Mouse (Mus musculus) limb, embryonic 14.5 days (tissue): ENCODE results near the gene Foxn3. TPM values are rescaled to one million over a fixed set of nuclear protein-coding genes. Genes with fewer than 3 reads are reported as not detected.

ENCODE experiments used
- ATAC-seq: fragments of 200-750 bp; cut with Nextera tagmentation; 2 replicates; pipeline ENCODE4 v1.8.0; 2017; ENCODE audit warnings: low read depth, moderate number of reproducible peaks, moderate TSS enrichment; ENCODE audit not compliant: low FRiP score
- DNase-seq: peaks from one replicate; pipeline ENCODE4 v3.0.0-alpha.2; 2015; ENCODE audit warnings: low spot score
- H3K27ac ChIP-seq: fragments of 300-500 bp; sonication (generic); replicated peaks from 2 replicates; pipeline ENCODE4 v1.5.1; 2014; ENCODE audit warnings: low read depth, mild to moderate bottlenecking, low read length, moderate library complexity, mixed read lengths
- H3K27me3 ChIP-seq: fragments of 300-500 bp; sonication (generic); 2 replicates; pipeline ENCODE4 v1.6.1; 2014; ENCODE audit warnings: low read length, mixed read lengths; ENCODE audit not compliant: control insufficient read depth, insufficient read depth
- H3K36me3 ChIP-seq: fragments of 300-500 bp; sonication (generic); 2 replicates; pipeline ENCODE4 v1.6.1; 2014; ENCODE audit warnings: mild to moderate bottlenecking, low read length, moderate library complexity, mixed read lengths; ENCODE audit not compliant: control insufficient read depth, insufficient read depth
- H3K4me1 ChIP-seq: fragments of 300-500 bp; sonication (generic); 2 replicates; pipeline ENCODE4 v1.6.1; 2014; ENCODE audit warnings: antibody characterized with exemption, low read length, mixed read lengths; ENCODE audit not compliant: control insufficient read depth, insufficient read depth
- H3K4me2 ChIP-seq: fragments of 300-500 bp; sonication (generic); replicated peaks from 2 replicates; pipeline ENCODE4 v1.6.1; 2014; ENCODE audit warnings: low read depth, mild to moderate bottlenecking, low read length, moderate library complexity; ENCODE audit not compliant: severe bottlenecking
- H3K4me3 ChIP-seq: fragments of 300-500 bp; sonication (generic); replicated peaks from 2 replicates; pipeline ENCODE4 v1.5.1; 2014; ENCODE audit warnings: low read length
- H3K9ac ChIP-seq: fragments of 300-500 bp; sonication (generic); 2 replicates; pipeline ENCODE4 v1.6.1; 2014; ENCODE audit warnings: mild to moderate bottlenecking, low read depth, low read length, moderate library complexity; ENCODE audit not compliant: severe bottlenecking
- H3K9me3 ChIP-seq: fragments of 300-500 bp; sonication (generic); 2 replicates; pipeline ENCODE4 v1.6.1; 2016; ENCODE audit warnings: low read length; ENCODE audit not compliant: control insufficient read depth
- POLR2A ChIP-seq: fragments of 200-500 bp; IDR thresholded peaks from 2 replicates; pipeline ENCODE4 v1.8.0; 2012; ENCODE audit warnings: inconsistent platforms, mild to moderate bottlenecking, moderate library complexity, borderline replicate concordance; ENCODE audit not compliant: insufficient read depth, insufficient read length; ENCODE audit errors: extremely low read depth
- WGBS: fragments of 180-500 bp; shearing (Covaris S2); extraction: QIAGEN DNeasy Blood & Tissue Kit; methylation state at CpG from one replicate; pipeline ENCODE4 v1.1.7; 2014; 5-methylcytosine and 5-hydroxymethylcytosine counted together
- polyA plus RNA-seq, 2 experiments: library from polyadenylated mRNA; depleted of rRNA in 1 of 2; stranded (reverse) in 1 of 2; unstranded in 1 of 2; fragments of >200 nt; fragmentation: Nextera tagmentation in 1 of 2; extraction: Ambion mirVana in 1 of 2; gene quantifications; 2 replicates each; pipeline versions ENCODE4 v1.2.1 to v1.2.3; 2012 to 2014

Gene Foxn3
- polyA plus RNA-seq, 2 experiments: 27.6 to 118 TPM

DNA sequence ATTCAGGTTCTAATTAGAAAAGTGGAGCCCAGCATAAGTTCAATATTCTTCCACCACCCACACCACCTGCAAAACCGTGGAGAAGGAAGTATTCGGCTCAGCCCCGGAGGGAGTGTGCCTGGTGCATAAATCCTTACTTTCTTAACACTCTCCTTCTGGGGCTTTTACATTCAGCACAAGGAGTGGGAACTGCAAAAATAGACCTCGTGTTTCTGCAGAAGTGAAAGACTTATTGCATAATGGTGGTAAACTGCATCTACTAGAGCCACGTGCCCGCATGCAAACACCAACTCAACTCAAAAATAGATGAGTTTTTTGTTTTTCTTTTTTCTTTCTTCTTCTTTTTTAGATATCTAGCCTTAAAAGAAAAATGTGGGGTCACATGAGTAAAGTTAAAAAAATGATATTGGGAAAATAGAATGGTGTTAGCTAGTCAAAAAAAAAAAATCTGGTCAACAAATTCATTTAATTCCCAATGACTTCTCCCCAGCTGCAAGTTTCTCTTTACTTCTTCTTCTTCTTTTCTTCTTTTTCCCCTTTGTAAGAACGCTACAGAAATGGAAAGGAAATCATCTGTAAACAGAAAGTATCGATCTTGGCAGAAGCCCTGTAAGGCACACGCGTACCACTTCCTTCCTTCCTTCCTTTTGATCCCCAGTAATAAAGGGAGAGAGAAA is 45.0 kb upstream of the Foxn3 start:
- no peaks in the 10 kb centered on the region for H3K9me3 ChIP-seq
- no peaks in the 10 kb centered on the region for H3K27me3 ChIP-seq
- no peak overlapping the region for H3K4me3 ChIP-seq
- H3K9ac ChIP-seq: no peak overlapping the region
- TF ChIP-seq POLR2A: no peak
- no peak overlapping the region for H3K27ac ChIP-seq
- no peak overlapping the region for H3K4me2 ChIP-seq
- ATAC-seq: no peak
- 63% methylated on average over 10 of the region's 10 CpGs for WGBS
- H3K36me3 ChIP-seq: no peaks in the 10 kb centered on the region
- 0 out of 2 replicates have a peak, but pooled peaks cover 4% of the 10 kb centered on the region for H3K4me1 ChIP-seq
- no peak for DNase-seq

DNA sequence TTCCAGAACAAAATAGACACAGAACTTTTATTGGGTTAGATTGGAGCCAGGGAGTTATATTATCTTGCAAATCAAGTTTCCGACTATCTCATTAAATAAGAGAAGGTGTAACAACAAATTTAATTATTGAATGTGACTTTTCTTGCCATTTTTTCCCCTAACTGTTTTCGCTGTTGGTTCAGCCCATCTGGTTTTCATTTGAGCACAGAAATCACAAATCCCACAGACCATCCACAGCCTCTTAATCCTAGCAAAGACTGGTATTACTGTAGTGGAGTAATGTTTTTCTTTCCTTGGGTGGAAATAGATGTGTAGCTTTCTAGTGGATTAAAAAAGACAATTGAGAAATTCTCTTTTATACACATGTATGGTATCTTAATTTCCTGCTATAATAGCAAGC is 40.0 kb upstream of the Foxn3 start:
- no peak for TF ChIP-seq POLR2A
- Histone ChIP-seq H3K4me2 (no peak overlapping the region), H3K9ac (no peak overlapping the region), H3K27me3 (no peaks in the 10 kb centered on the region), H3K27ac (no peak overlapping the region), H3K4me1 (0 out of 2 replicates have a peak, but pooled peaks cover 4% of the 10 kb centered on the region), H3K9me3 (no peaks in the 10 kb centered on the region), H3K4me3 (no peak overlapping the region), H3K36me3 (no peaks in the 10 kb centered on the region)
- ATAC-seq (no peak; the same call in 1 of the 2 replicates), DNase-seq (peak; percentile 25)
- WGBS: 19% methylated on average over 2 of the region's 2 CpGs

- Histone ChIP-seq H3K4me1 (0 out of 2 replicates have a peak, but pooled peaks cover 4% of the 10 kb centered on the region), H3K27me3 (no peaks in the 10 kb centered on the region), H3K9me3 (no peaks in the 10 kb centered on the region), H3K9ac (no peak overlapping the region), H3K4me3 (no peak overlapping the region), H3K27ac (no peak overlapping the region), H3K4me2 (no peak overlapping the region), H3K36me3 (no peaks in the 10 kb centered on the region)
- DNase-seq: no peak
- WGBS: 91% methylated on average over 3 of the region's 3 CpGs
- ATAC-seq: no peak
- TF ChIP-seq POLR2A: no peak
Measured at GRCm38 (mm10) chr12:99601841-99602240, 38.5 kb upstream of the Foxn3 start.

GRCm38 (mm10) chr12:99601392-99601791 is 38.0 kb upstream of the Foxn3 start:
- Histone ChIP-seq H3K4me1 (0 out of 2 replicates have a peak, but pooled peaks cover 4% of the 10 kb centered on the region), H3K36me3 (no peaks in the 10 kb centered on the region), H3K27ac (no peak overlapping the region), H3K4me3 (no peak overlapping the region), H3K9ac (no peak overlapping the region), H3K9me3 (no peaks in the 10 kb centered on the region), H3K4me2 (no peak overlapping the region), H3K27me3 (no peaks in the 10 kb centered on the region)
- TF ChIP-seq POLR2A: no peak
- DNase-seq (no peak), ATAC-seq (no peak)
- WGBS: 68% methylated on average over 8 of the region's 8 CpGs

DNA sequence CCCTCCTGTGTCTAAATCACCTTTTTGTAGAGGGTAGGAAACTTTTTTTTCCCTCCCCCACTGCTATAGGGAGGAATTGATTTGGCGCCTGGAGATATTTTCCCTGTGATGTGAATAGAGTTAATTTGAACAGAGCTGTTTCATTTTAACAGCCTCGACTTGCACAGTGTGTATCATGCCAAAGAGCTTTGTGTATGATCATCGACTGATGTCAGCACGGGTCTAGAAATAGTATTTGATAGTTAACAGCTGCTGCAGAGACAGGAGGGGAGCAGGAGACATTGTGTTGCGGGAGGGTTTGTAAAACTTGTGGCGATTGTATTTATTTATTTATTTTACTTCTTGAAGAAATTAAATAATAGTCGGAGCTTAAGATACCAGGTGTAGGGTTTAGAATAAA is 36.2 kb upstream of the Foxn3 start:
- Histone ChIP-seq H3K4me3 (0 out of 2 replicates have a peak overlapping the region, but pooled peaks have one; percentile 1), H3K9me3 (no peaks in the 10 kb centered on the region), H3K4me1 (0 out of 2 replicates have a peak, but pooled peaks cover 4% of the 10 kb centered on the region), H3K4me2 (peak overlapping the region; percentile 20; the same call in 1 of the 2 replicates), H3K36me3 (no peaks in the 10 kb centered on the region), H3K9ac (no peak overlapping the region), H3K27ac (no peak overlapping the region), H3K27me3 (no peaks in the 10 kb centered on the region)
- peak; percentile 60; the same call in 1 of the 2 replicates for ATAC-seq
- peak; percentile 65 for DNase-seq
- no peak for TF ChIP-seq POLR2A
- 33% methylated on average over 7 of the region's 7 CpGs for WGBS
